Mouse (Mus musculus) lung, embryonic 15.5 days (tissue): Measurements from ENCODE around the gene Cmtm5. TPM values are rescaled to one million over a fixed set of nuclear protein-coding genes. Genes with fewer than 3 reads are reported as not detected.
"Not testable (repeated sequence)": the region's sequence is repeated elsewhere in the genome, so short reads cannot be mapped to it uniquely, and the experiment has no call there.

Source experiments
- ATAC-seq: fragments of 200-750 bp; cut with Nextera tagmentation; 2 replicates; pipeline ENCODE4 v1.8.0; 2017; ENCODE audit warnings: moderate number of reproducible peaks, borderline replicate concordance; ENCODE audit not compliant: low FRiP score, low TSS enrichment; ENCODE audit errors: extremely low read depth
- H3K27ac ChIP-seq: fragments of 300-500 bp; sonication (generic); 2 replicates; pipeline ENCODE4 v1.5.1; 2015; ENCODE audit warnings: moderate library complexity, mild to moderate bottlenecking, inconsistent platforms
- H3K27me3 ChIP-seq: fragments of 300-500 bp; sonication (generic); 2 replicates; pipeline ENCODE4 v1.6.1; 2015; ENCODE audit warnings: inconsistent platforms
- H3K36me3 ChIP-seq: fragments of 300-500 bp; sonication (generic); 2 replicates; pipeline ENCODE4 v1.6.1; 2015; ENCODE audit warnings: inconsistent platforms
- H3K4me1 ChIP-seq: fragments of 300-500 bp; sonication (generic); 2 replicates; pipeline ENCODE4 v1.6.1; 2015; ENCODE audit warnings: inconsistent platforms
- H3K4me2 ChIP-seq: fragments of 300-500 bp; sonication (generic); 2 replicates; pipeline ENCODE4 v1.6.1; 2015; ENCODE audit warnings: inconsistent platforms, mild to moderate bottlenecking, moderate library complexity
- H3K4me3 ChIP-seq: fragments of 300-500 bp; sonication (generic); 2 replicates; pipeline ENCODE4 v1.5.1; 2015; ENCODE audit warnings: mild to moderate bottlenecking, inconsistent platforms
- H3K9ac ChIP-seq: fragments of 300-500 bp; sonication (generic); 2 replicates; pipeline ENCODE4 v1.6.1; 2015; ENCODE audit warnings: inconsistent platforms
- H3K9me3 ChIP-seq: fragments of 300-500 bp; sonication (generic); 2 replicates; pipeline ENCODE4 v1.6.1; 2016; ENCODE audit warnings: inconsistent platforms
- WGBS: fragments of 180-500 bp; shearing (Covaris S2); methylation state at CpG from one replicate; pipeline ENCODE4 v1.1.7; 2015; 5-methylcytosine and 5-hydroxymethylcytosine counted together
- polyA plus RNA-seq: library from polyadenylated mRNA; unstranded; fragments of >200 nt; fragmentation: Nextera tagmentation; extraction: Ambion mirVana; gene quantifications from 2 replicates; pipeline ENCODE4 v1.2.1, GENCODE M21; 2015

Cmtm5 gene
- polyA plus RNA-seq, 1 experiment from 2014 or later, result 0.95 TPM

DNA sequence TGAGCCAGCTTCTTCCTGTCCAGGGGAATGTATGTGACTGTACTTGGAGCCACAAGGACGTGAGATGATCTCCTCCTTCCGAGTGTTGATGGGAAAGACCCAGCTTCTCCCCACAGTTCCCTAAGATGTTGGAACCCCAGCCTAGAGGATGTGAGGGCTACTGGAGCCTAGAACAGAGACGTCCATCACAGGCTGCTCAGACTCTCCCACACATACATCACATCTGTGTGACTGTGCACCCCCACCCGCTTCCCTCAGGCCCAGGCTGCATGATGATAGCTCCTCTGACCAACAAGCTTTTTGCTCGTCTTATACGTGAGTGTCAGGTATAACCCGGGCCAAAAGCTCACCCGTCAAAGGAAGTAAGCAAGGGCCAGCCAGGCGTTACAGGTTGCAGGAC lies 12.7 kb downstream of the Cmtm5 start:
- no peaks in the 10 kb centered on the region for H3K36me3 ChIP-seq
- 79% methylated on average over 9 of the region's 9 CpGs for WGBS
- no peak overlapping the region for H3K9ac ChIP-seq

DNA sequence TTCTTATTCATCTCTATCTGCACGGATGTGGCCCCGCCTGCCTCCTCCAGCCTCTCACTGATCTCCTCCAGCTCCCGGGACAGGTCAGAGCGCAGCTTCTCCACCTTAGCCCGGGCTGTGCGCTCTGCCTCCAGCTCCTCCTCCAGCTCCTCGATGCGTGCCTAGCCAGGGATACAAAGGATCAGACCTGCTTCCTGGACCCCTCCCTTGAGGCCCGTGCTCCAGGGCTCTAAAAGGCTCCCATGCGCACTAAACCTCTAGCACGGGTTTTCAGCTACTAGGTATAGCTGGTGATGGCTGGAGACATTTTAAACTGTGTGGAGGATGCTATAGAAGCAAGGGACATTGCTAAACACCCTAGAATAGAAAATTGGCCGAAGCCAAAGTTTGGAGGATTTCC lies 14.4 kb downstream of the Cmtm5 start:
- WGBS, result 54% methylated on average over 12 of the region's 12 CpGs
- H3K9ac ChIP-seq, result no peak overlapping the region

More for the DNA sequence above, 12.7 kb downstream of the Cmtm5 start:
- H3K9me3 ChIP-seq, result no peaks in the 10 kb centered on the region
- ATAC-seq, result no peak
- no peak overlapping the region for H3K27ac ChIP-seq
- H3K4me2 ChIP-seq, result no peak overlapping the region
- peaks cover 3% of the 10 kb centered on the region; the same call in 1 of the 2 replicates for H3K27me3 ChIP-seq
- H3K4me1 ChIP-seq, result no peaks in the 10 kb centered on the region
- H3K4me3 ChIP-seq, result no peak overlapping the region

DNA sequence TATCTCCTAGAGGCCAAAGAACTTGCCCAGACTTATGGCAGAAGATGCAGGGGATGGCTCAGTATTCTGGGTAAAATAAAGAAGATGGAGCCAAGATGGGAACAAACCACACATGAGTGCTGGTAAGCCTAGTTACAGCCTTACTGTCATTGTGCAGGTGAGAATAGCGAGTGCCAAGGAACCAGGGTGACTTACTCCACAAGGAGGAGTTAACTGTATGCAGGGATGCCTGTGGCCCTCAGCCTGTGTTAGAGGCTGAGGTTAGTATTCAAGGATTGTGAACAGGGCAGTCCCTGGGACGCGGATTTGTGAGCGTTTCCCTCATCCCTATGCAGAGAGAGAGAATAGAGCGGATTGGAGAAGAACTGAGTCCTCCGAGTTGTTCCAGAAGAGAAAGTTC lies 15.5 kb downstream of the Cmtm5 start:
- Histone ChIP-seq H3K9ac (no peak overlapping the region), H3K27me3 (peaks cover 3% of the 10 kb centered on the region; the same call in 1 of the 2 replicates), H3K9me3 (no peaks in the 10 kb centered on the region), H3K36me3 (no peaks in the 10 kb centered on the region), H3K4me2 (no peak overlapping the region), H3K27ac (no peak overlapping the region), H3K4me1 (no peaks in the 10 kb centered on the region), H3K4me3 (no peak overlapping the region)
- ATAC-seq, result no peak
- 89% methylated on average over 6 of the region's 6 CpGs for WGBS

More for the DNA sequence above, 14.4 kb downstream of the Cmtm5 start:
- ATAC-seq, result no peak
- peaks cover 3% of the 10 kb centered on the region; the same call in 1 of the 2 replicates for H3K27me3 ChIP-seq
- no peak overlapping the region for H3K27ac ChIP-seq
- H3K4me2 ChIP-seq, result no peak overlapping the region
- H3K36me3 ChIP-seq, result no peaks in the 10 kb centered on the region
- no peaks in the 10 kb centered on the region for H3K4me1 ChIP-seq
- H3K9me3 ChIP-seq, result no peaks in the 10 kb centered on the region
- H3K4me3 ChIP-seq, result no peak overlapping the region

DNA sequence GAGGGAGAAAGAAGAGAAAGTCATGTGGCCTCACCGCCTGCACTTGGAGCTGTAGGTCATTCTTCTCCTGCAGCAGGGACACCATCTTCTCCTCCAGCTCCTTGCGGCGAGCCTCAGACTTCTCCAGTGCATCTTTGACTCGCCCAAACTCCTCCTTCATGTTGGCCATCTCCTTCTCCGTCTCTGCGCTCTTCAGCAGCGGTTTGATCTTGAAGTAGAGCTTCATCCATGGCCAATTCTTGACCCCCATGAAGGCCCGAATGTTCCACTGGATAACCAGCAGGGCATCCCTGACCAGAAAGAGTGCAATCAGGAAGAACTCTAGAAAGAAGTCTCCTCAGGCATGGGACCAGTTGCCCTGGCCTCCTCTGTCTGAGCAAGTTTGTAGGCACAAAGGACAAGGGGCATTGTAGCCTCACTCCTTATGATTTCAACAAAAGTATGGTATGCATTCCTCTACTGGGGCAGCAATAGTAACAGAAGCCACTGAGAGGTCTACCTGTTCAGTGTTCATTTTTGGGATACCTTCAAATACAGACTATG lies 17.7 kb downstream of the Cmtm5 start:
- no peaks in the 10 kb centered on the region for H3K9me3 ChIP-seq
- no peaks in the 10 kb centered on the region for H3K36me3 ChIP-seq
- no peak overlapping the region for H3K4me2 ChIP-seq
- no peak overlapping the region for H3K4me3 ChIP-seq
- 89% methylated on average over 8 of the region's 8 CpGs for WGBS
- peaks cover 3% of the 10 kb centered on the region; the same call in 1 of the 2 replicates for H3K27me3 ChIP-seq
- H3K27ac ChIP-seq, result no peak overlapping the region
- no peak for ATAC-seq
- no peak overlapping the region for H3K9ac ChIP-seq
- no peaks in the 10 kb centered on the region for H3K4me1 ChIP-seq

GRCm38 (mm10) chr14:54954474-54954873 lies 18.4 kb downstream of the Cmtm5 start:
- H3K36me3 ChIP-seq, result no peaks in the 10 kb centered on the region
- no peak for ATAC-seq

GRCm38 (mm10) chr14:54955481-54955880 lies 19.4 kb downstream of the Cmtm5 start:
- H3K27me3 ChIP-seq, result peaks cover 3% of the 10 kb centered on the region; the same call in 1 of the 2 replicates
- no peak overlapping the region for H3K9ac ChIP-seq
- no peaks in the 10 kb centered on the region for H3K36me3 ChIP-seq
- no peaks in the 10 kb centered on the region for H3K4me1 ChIP-seq
- WGBS, result 75% methylated on average over 3 of the region's 3 CpGs
- no peak overlapping the region for H3K27ac ChIP-seq
- H3K4me2 ChIP-seq, result no peak overlapping the region
- no peak for ATAC-seq
- H3K9me3 ChIP-seq, result no peaks in the 10 kb centered on the region
- H3K4me3 ChIP-seq, result no peak overlapping the region

More at GRCm38 (mm10) chr14:54954474-54954873, 18.4 kb downstream of the Cmtm5 start:
- H3K4me3 ChIP-seq, result no peak overlapping the region
- H3K27me3 ChIP-seq, result peaks cover 3% of the 10 kb centered on the region; the same call in 1 of the 2 replicates
- no peak overlapping the region for H3K4me2 ChIP-seq
- no peaks in the 10 kb centered on the region for H3K4me1 ChIP-seq
- WGBS, result 68% methylated on average over 3 of the region's 3 CpGs
- no peaks in the 10 kb centered on the region for H3K9me3 ChIP-seq
- H3K9ac ChIP-seq, result no peak overlapping the region
- H3K27ac ChIP-seq, result no peak overlapping the region

GRCm38 (mm10) chr14:54956533-54956932 lies 20.5 kb downstream of the Cmtm5 start:
- Histone ChIP-seq H3K9me3 (no peaks in the 10 kb centered on the region), H3K36me3 (no peaks in the 10 kb centered on the region), H3K4me2 (no peak overlapping the region), H3K27ac (no peak overlapping the region), H3K4me3 (no peak overlapping the region), H3K9ac (no peak overlapping the region), H3K4me1 (no peaks in the 10 kb centered on the region), H3K27me3 (peaks cover 2% of the 10 kb centered on the region; the same call in 1 of the 2 replicates)
- 78% methylated on average over 9 of the region's 9 CpGs for WGBS
- 0 out of 2 replicates have a peak, but pooled peaks have one; percentile 35 for ATAC-seq

GRCm38 (mm10) chr14:54958503-54958902 lies 22.4 kb downstream of the Cmtm5 start:
- no peak overlapping the region for H3K4me3 ChIP-seq
- no peak overlapping the region for H3K27ac ChIP-seq
- 76% methylated on average over 4 of the region's 4 CpGs for WGBS
- no peaks in the 10 kb centered on the region for H3K4me1 ChIP-seq
- H3K9ac ChIP-seq, result no peak overlapping the region
- no peak overlapping the region for H3K4me2 ChIP-seq
- no peaks in the 10 kb centered on the region for H3K27me3 ChIP-seq
- H3K9me3 ChIP-seq, result no peaks in the 10 kb centered on the region
- no peaks in the 10 kb centered on the region for H3K36me3 ChIP-seq
- no peak for ATAC-seq

GRCm38 (mm10) chr14:54959197-54959596 lies 23.1 kb downstream of the Cmtm5 start:
- Histone ChIP-seq H3K27ac (no peak overlapping the region), H3K9me3 (no peaks in the 10 kb centered on the region), H3K4me3 (no peak overlapping the region), H3K27me3 (no peaks in the 10 kb centered on the region), H3K9ac (no peak overlapping the region), H3K36me3 (no peaks in the 10 kb centered on the region), H3K4me1 (no peaks in the 10 kb centered on the region), H3K4me2 (no peak overlapping the region)
- WGBS, result 80% methylated on average over 3 of the region's 3 CpGs
- ATAC-seq, result no peak

- H3K4me1 ChIP-seq, H3K36me3 ChIP-seq, H3K9ac ChIP-seq, H3K4me3 ChIP-seq, H3K9me3 ChIP-seq, H3K27ac ChIP-seq, H3K4me2 ChIP-seq, H3K27me3 ChIP-seq: not testable (repeated sequence)
- 86% methylated on average over 12 of the region's 12 CpGs for WGBS
- ATAC-seq, result 0 out of 2 replicates have a peak, but pooled peaks have one; percentile 50
Measured at GRCm38 (mm10) chr14:54959853-54960613, 24.0 kb downstream of the Cmtm5 start.

GRCm38 (mm10) chr14:54960769-54961168 lies 24.7 kb downstream of the Cmtm5 start:
- no peak overlapping the region for H3K4me3 ChIP-seq
- ATAC-seq, result no peak
- no peak overlapping the region for H3K4me2 ChIP-seq
- H3K9ac ChIP-seq, result no peak overlapping the region
- no peaks in the 10 kb centered on the region for H3K9me3 ChIP-seq
- H3K27me3 ChIP-seq, result no peaks in the 10 kb centered on the region
- no peaks in the 10 kb centered on the region for H3K36me3 ChIP-seq
- no peak overlapping the region for H3K27ac ChIP-seq
- 50% methylated on average over 10 of the region's 10 CpGs for WGBS
- no peaks in the 10 kb centered on the region for H3K4me1 ChIP-seq

DNA sequence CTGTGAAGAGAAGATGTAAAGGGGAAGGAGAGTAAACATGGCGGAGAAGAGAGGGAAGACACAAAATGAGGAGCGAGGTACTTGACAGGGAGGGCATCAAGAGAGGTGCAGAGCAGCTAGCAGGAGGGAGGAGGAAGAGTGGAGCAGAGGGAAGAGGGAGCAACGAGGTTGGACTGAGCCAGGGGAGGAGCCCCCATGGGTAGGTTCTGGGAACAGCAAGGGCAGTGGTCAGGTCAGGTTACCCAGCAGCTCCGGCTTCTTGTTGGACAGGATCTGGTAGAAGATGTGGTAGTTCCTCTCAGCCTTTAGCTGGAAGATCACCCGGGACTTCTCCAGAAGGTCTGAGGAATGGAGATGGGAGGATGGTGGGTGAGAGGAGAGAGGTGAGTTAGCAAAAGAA lies 25.4 kb downstream of the Cmtm5 start:
- H3K9ac ChIP-seq, result no peak overlapping the region
- no peaks in the 10 kb centered on the region for H3K4me1 ChIP-seq
- WGBS, result 74% methylated on average over 5 of the region's 5 CpGs
- H3K36me3 ChIP-seq, result no peaks in the 10 kb centered on the region
- H3K4me2 ChIP-seq, result no peak overlapping the region
- ATAC-seq, result no peak
- no peaks in the 10 kb centered on the region for H3K9me3 ChIP-seq
- H3K27ac ChIP-seq, result no peak overlapping the region
- H3K4me3 ChIP-seq, result no peak overlapping the region
- H3K27me3 ChIP-seq, result no peaks in the 10 kb centered on the region
